Mouse (Mus musculus) cortical plate, adult 2 months (tissue): ENCODE results near the gene Gramd1c.

Source experiments
- CTCF ChIP-seq: fragments of 200-500 bp; IDR thresholded peaks from 2 replicates; pipeline ENCODE4 v1.5.1; 2011; ENCODE audit warnings: mild to moderate bottlenecking, control low read depth, low read length; ENCODE audit not compliant: insufficient read depth; ENCODE audit errors: extremely low read depth
- POLR2A ChIP-seq: fragments of 200-500 bp; IDR thresholded peaks from 2 replicates; pipeline ENCODE4 v1.6.1; 2011; ENCODE audit warnings: mild to moderate bottlenecking, low read length, control low read depth; ENCODE audit not compliant: insufficient read depth; ENCODE audit errors: extremely low read depth

- TF ChIP-seq POLR2A (no peak), CTCF (no peak)
Observed at GRCm38 (mm10) chr16:44109002-44109401, 45.9 kb upstream of the Gramd1c start.
